Mouse (Mus musculus) kidney, adult 18-20 months (tissue): Measurements from ENCODE around the gene Scarb2.

Experiments used
- DNase-seq: peaks from one replicate; pipeline ENCODE4 v3.0.0; 2021

Gene Scarb2

DNA sequence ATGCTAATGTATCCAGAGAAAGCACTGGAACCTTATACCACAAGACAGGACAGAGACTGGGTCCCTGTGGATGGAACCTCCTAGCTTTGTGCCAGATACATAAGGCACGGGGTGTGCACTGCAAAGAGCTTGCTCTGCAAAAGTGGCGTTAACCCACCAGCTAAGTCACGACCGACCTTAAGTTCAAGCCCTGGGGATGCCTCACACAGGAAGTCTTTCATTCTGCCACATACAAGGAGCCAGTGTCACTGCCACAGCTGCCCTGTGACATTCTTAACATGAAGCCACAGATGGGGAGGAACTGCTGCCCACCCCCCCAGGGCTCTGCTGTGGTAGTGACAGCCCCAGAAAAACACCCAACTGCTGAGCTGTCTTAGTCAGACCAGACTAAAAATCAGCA lies 15.9 kb downstream of the Scarb2 start:
- no peak for DNase-seq

GRCm38 (mm10) chr5:92490304-92490703 lies 16.3 kb downstream of the Scarb2 start:
- no peak for DNase-seq

DNA sequence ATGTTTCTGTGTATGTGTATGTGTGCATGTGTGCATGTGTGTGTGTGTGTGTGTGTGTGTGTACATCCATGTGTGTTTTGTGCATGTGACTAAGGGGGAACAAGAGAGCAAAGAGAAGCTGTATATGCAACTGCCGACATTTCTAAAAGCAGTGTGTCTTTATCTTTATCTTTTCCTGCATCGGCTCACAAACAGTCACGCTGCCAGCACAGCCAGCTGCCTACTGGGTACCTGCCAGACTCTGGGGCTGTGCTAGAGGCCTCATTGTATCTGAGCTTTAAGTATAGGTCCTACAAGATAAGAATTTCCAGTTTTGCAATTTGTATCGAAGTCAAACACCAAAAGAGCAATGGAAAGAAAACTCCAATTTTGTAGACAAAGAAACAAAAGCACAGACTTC lies 17.1 kb downstream of the Scarb2 start:
- DNase-seq = no peak

DNA sequence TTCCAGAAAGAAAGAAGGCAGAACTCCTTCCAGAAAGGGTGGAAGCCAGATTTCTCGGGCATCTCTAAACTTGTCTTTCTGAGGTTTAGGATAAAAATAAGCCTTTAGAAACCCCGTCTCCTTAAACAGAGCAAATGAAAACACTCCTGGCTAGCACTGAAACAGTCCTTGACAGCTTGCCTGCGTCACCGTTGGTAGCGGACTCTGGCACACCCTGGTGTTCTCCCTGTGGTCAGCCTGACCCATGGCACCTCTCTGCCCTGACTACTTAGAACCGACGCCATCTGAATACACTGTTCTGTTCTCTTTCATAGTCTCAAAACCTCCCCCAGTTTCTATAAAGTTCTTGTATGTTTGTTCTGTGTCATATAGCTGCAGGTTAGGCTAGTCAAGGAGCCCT lies 17.7 kb downstream of the Scarb2 start:
- no peak for DNase-seq

- DNase-seq = no peak
Measured at GRCm38 (mm10) chr5:92488408-92488807, 18.2 kb downstream of the Scarb2 start.

DNA sequence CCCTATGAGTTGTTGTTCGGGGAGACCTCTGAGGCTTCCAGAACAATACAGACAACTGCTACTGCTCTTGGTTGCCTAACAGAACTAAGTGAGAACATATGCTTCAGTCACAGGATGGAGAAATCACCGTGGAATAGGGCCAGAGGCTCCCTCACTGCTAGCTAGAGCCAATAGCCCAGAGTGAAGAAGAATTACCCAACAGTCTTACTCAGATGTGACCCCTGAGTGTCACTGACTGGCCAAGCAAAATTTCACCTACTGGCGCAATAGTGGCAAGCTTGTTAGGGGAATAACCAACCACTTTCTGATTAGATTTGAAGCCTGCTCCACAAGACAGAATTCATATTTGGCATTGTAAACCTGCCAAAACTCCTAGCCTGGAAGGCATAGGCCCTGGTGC lies 19.9 kb downstream of the Scarb2 start:
- DNase-seq = no peak

GRCm38 (mm10) chr5:92484880-92485279 lies 21.8 kb downstream of the Scarb2 start:
- DNase-seq = no peak

DNA sequence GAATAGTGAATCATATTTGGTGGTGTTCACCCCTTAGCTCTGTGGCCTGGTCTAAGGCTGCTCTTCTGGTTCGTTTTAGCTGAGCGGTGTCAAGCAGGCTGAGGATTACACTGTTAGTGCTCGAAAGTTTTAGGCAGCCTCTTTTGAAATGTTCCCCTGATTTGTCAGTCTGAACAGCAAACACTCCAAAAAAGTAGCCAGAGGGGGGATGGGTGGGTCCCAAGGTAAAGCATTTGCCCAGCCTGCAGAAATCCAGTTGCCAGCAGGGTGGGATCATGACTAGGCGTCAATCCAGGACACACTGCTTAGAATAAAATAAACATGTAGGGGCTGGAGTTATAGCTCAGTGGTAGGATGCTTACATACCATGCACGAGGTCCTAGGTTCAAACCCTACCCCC lies 33.8 kb downstream of the Scarb2 start:
- no peak for DNase-seq

GRCm38 (mm10) chr5:92471531-92471930 lies 35.1 kb downstream of the Scarb2 start:
- DNase-seq = no peak

GRCm38 (mm10) chr5:92469201-92470130 lies 37.2 kb downstream of the Scarb2 start:
- DNase-seq = no peak

GRCm38 (mm10) chr5:92468234-92468633 lies 38.4 kb downstream of the Scarb2 start:
- DNase-seq = no peak

DNA sequence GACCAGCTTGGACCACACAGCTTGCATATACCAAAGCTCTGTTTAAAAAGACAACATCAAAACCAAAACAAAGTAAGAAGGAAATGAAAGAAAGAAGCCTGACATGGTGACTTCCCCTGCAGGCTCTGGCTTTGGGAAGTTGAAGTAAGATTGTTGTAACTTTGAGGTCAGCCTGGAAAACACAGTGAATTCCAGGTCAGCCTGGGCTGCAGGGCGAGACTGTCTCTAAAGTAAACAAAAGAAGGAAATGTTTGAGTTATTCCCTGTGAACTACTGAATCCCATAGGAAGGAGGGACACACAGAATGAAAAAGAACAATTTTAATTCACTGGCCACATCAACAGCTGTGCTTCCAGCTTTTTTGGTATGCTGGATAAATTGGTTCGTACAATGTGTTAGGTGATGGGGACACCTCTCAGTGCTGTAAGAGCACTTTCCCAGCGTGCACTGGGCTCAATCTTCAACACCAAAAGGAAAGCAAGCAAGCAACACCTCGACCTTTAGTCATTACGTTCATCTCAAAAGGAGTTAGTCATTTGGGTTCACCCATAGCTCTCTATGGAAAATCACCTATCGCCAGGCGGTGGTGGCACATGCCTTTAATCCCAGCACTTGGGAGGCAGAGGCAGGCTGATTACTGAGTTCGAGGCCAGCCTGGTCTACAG lies 39.4 kb downstream of the Scarb2 start:
- no peak for DNase-seq

- no peak for DNase-seq
Measured at GRCm38 (mm10) chr5:92465511-92465910, 41.1 kb downstream of the Scarb2 start.

GRCm38 (mm10) chr5:92461321-92461720 lies 45.3 kb downstream of the Scarb2 start:
- DNase-seq = peak; percentile 75

DNA sequence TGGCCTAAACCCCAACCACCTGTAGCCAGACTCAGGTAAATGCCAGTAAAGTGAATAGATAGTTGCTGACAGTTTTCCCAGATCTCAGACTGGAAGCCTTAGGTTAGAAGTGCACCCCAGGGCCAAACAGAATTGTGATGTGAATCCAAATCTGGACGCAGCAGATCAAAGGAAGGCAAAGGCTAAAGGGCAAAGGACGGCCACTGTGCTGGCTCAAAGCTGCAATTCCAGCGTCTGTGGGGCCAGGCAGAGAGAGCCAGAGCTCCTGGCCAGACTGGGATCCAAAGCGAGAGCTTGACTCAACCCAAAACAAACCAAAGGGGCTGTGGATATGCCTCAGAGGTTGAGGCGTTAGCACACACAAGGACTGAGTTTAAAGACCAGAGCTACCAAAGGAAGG lies 47.9 kb downstream of the Scarb2 start:
- DNase-seq = no peak

- DNase-seq = no peak
Measured at GRCm38 (mm10) chr5:92457410-92457809, 49.2 kb downstream of the Scarb2 start.

- no peak for DNase-seq
Measured at GRCm38 (mm10) chr5:92452876-92453275, 53.8 kb downstream of the Scarb2 start.

DNA sequence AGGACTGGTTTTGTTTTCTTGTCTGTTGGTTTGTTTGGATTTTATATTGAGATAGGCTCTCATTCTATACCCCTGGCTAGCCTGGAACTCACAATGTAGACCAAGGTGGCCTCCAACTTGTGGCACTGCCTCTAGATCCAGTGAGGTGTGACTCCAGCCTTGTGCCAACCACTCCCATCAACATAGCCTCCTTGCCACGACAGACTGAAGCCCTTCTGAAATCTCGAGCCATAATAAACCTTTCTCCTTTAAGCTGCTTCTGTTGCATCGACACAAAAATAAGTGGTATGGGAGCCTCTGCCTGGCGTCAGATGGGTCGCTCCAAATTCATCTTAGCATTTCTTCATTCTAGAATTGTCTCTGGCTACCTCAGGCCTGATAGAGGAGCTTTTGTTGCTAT lies 59.9 kb downstream of the Scarb2 start:
- DNase-seq = no peak

GRCm38 (mm10) chr5:92445016-92445415 lies 61.6 kb downstream of the Scarb2 start:
- no peak for DNase-seq

- no peak for DNase-seq
Measured at GRCm38 (mm10) chr5:92442914-92443313, 63.7 kb downstream of the Scarb2 start.

DNA sequence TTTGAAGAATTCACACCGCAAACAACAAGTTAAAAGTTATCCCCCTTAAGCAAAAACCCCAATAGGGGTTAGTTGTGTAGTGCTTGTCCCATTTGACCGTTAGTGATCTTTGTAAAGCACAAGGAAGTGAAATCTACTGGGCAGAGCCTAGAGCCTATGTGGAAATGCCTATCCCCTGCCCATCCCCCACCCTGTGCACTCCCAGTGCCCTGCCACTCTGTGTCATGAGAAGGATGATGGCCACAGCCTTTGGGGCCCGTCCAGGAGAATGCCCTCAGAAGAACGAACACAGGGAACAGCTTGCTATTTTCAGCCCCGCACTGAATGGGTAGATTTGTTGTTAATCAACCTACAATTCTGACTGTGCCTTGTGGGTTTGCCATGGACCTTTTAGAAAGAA lies 65.1 kb downstream of the Scarb2 start:
- no peak for DNase-seq

GRCm38 (mm10) chr5:92438540-92438939 lies 68.1 kb downstream of the Scarb2 start:
- no peak for DNase-seq

DNA sequence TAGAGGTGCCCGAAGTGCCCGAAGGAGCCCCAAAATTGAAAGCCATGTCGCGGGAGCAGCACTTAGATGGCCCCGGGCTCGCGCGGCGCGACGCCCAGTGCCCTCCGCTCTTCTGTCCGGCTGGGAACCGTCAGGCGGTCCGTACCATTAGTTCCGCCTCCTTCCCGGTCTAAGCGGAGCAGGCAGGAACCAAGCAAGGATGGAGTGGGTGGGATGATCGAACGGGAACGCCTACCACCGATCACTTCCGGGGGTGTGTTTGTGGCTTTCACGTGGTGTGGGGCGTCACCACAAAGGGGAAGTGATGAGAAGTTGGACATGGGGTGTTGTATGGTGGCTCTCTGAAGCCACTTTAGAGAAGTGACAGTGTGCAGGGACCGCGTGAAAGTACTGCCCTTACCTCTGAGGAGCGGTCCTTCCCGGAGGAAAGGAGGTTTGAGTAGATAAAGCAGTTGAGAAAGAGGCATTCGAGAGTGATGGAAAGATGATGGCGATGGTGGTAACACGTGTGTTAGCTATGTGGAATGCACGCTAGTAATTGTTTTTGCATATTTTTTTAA lies 71.5 kb downstream of the Scarb2 start, which contains the start of gene Nup54:
TSS of gene Nup54 (minus strand) at position 195 of the 560 bp plus-strand sequence.
- DNase-seq = peak; percentile 97

GRCm38 (mm10) chr5:92434571-92434985 lies 72.1 kb downstream of the Scarb2 start:
- DNase-seq = no peak
